Mouse (Mus musculus): ENCODE data around the gene Mast4. TPM values are rescaled to one million over a fixed set of nuclear protein-coding genes. Genes with fewer than 3 reads are reported as not detected.

Gene Mast4
- polyA plus RNA-seq, 1 experiment: 25.6 TPM

GRCm38 (mm10) chr13:102931951-102932350 lies 402.3 kb downstream of the Mast4 start:
- DNase-seq (ENCODE audit: low spot score): no peak

- DNase-seq (ENCODE audit: low spot score): no peak
Measured at GRCm38 (mm10) chr13:102925844-102926598, 408.3 kb downstream of the Mast4 start.

GRCm38 (mm10) chr13:102919741-102920140 lies 414.6 kb downstream of the Mast4 start:
- no peak for DNase-seq (ENCODE audit: low spot score)

GRCm38 (mm10) chr13:102918616-102919015 lies 415.7 kb downstream of the Mast4 start:
- no peak for DNase-seq (ENCODE audit: low spot score)

- DNase-seq (ENCODE audit: low spot score): no peak
Measured at GRCm38 (mm10) chr13:102915341-102915740, 419.0 kb downstream of the Mast4 start.

GRCm38 (mm10) chr13:102914800-102915199 lies 419.5 kb downstream of the Mast4 start:
- DNase-seq (ENCODE audit: low spot score): no peak

GRCm38 (mm10) chr13:102913919-102914318 lies 420.4 kb downstream of the Mast4 start:
- no peak for DNase-seq (ENCODE audit: low spot score)

- DNase-seq (ENCODE audit: low spot score): no peak
Measured at GRCm38 (mm10) chr13:102912867-102913266, 421.4 kb downstream of the Mast4 start.

GRCm38 (mm10) chr13:102909654-102910418 lies 424.5 kb downstream of the Mast4 start:
- DNase-seq (ENCODE audit: low spot score): no peak

GRCm38 (mm10) chr13:102906661-102907009 lies 427.7 kb downstream of the Mast4 start:
- DNase-seq (ENCODE audit: low spot score): no peak

- DNase-seq (ENCODE audit: low spot score): peak; percentile 49
Measured at GRCm38 (mm10) chr13:102906004-102906660, 428.2 kb downstream of the Mast4 start.

GRCm38 (mm10) chr13:102905361-102905950 lies 428.8 kb downstream of the Mast4 start:
- no peak for DNase-seq (ENCODE audit: low spot score)

- DNase-seq (ENCODE audit: low spot score): no peak
Measured at GRCm38 (mm10) chr13:102903689-102904088, 430.6 kb downstream of the Mast4 start.

GRCm38 (mm10) chr13:102902123-102902522 lies 432.2 kb downstream of the Mast4 start:
- DNase-seq (ENCODE audit: low spot score): no peak

- no peak for DNase-seq (ENCODE audit: low spot score)
Measured at GRCm38 (mm10) chr13:102900531-102900930, 433.8 kb downstream of the Mast4 start.

- DNase-seq (ENCODE audit: low spot score): no peak
Measured at GRCm38 (mm10) chr13:102900083-102900420, 434.2 kb downstream of the Mast4 start.

GRCm38 (mm10) chr13:102899253-102900082 lies 434.8 kb downstream of the Mast4 start:
- no peak for DNase-seq (ENCODE audit: low spot score)

- DNase-seq (ENCODE audit: low spot score): peak; percentile 66
Measured at GRCm38 (mm10) chr13:102898374-102899131, 435.7 kb downstream of the Mast4 start.

- no peak for DNase-seq (ENCODE audit: low spot score)
Measured at GRCm38 (mm10) chr13:102896322-102896721, 438.0 kb downstream of the Mast4 start.

GRCm38 (mm10) chr13:102895894-102896293 lies 438.4 kb downstream of the Mast4 start:
- no peak for DNase-seq (ENCODE audit: low spot score)
